Mouse (Mus musculus) G1E (cell line): ENCODE measurements around the gene Gm9903. TPM values are rescaled to one million over a fixed set of nuclear protein-coding genes. Genes with fewer than 3 reads are reported as not detected.

Source experiments
- ATAC-seq: 2 replicates; pipeline ENCODE4 v1.8.0; 2016; ENCODE audit warnings: mild to moderate bottlenecking; ENCODE audit not compliant: insufficient number of reproducible peaks, poor library complexity, low FRiP score, severe bottlenecking; ENCODE audit errors: extremely low read depth
- DNase-seq: peaks from one replicate; pipeline ENCODE4 v3.0.0; 2012; ENCODE audit warnings: low spot score
- H3K27me3 ChIP-seq: 2 replicates; pipeline ENCODE4 v1.6.1; 2012; ENCODE audit warnings: mild to moderate bottlenecking, low read length, inconsistent platforms; ENCODE audit not compliant: insufficient read depth
- H3K36me3 ChIP-seq: replicated peaks from 2 replicates; pipeline ENCODE3; 2012; ENCODE audit warnings: mild to moderate bottlenecking, inconsistent platforms
- H3K4me1 ChIP-seq: 2 replicates; pipeline ENCODE4 v1.6.1; 2012; ENCODE audit warnings: low read depth, low read length, inconsistent platforms, mixed read lengths; ENCODE audit not compliant: insufficient read depth
- H3K4me3 ChIP-seq: 2 replicates; pipeline ENCODE4 v1.5.1; 2012; ENCODE audit warnings: low read depth, mild to moderate bottlenecking, inconsistent platforms, low read length, moderate library complexity, mixed read lengths
- H3K9me3 ChIP-seq: replicated peaks from 2 replicates; pipeline ENCODE4 v1.6.1; 2012; ENCODE audit warnings: inconsistent platforms
- CTCF ChIP-seq: IDR thresholded peaks from 2 replicates; pipeline ENCODE4 v1.5.1; 2012; ENCODE audit warnings: low read depth, low read length, inconsistent platforms, mixed read lengths
- GATA1 ChIP-seq: IDR thresholded peaks from 2 replicates; pipeline ENCODE4 v1.6.1; 2012; ENCODE audit warnings: borderline replicate concordance, low read length, inconsistent platforms, mixed read lengths
- GATA2 ChIP-seq: IDR thresholded peaks from 2 replicates; pipeline ENCODE4 v1.6.1; 2012; ENCODE audit warnings: low read depth, low read length, inconsistent platforms, borderline replicate concordance
- POLR2AphosphoS5 ChIP-seq: IDR thresholded peaks from 2 replicates; pipeline ENCODE4 v1.6.1; 2012; ENCODE audit warnings: low read depth, low read length, inconsistent platforms; ENCODE audit not compliant: insufficient replicate concordance
- TAL1 ChIP-seq: conservative IDR thresholded peaks from 2 replicates; pipeline ENCODE4 v1.6.1; 2012; ENCODE audit warnings: low read depth, low read length, inconsistent platforms, mixed read lengths
- polyA plus RNA-seq: library from polyadenylated mRNA; stranded (reverse); fragments of >175 nt; gene quantifications from 2 replicates; pipeline ENCODE4 v1.2.3, GENCODE M21; 2012
- total RNA-seq, 2 experiments: library from RNA; stranded (forward) in 1 of 2; stranded (reverse) in 1 of 2; fragments of 200-1000 nt in 1 of 2; fragments of >200 nt in 1 of 2; fragmentation: Nextera tagmentation in 1 of 2; gene quantifications; 2 replicates each; pipeline ENCODE4 v1.2.3; 2014 to 2017

Gm9903 gene
- total and polyA plus RNA-seq, 3 experiments, result 0.66 to 2.9 TPM; not detected in 1

DNA sequence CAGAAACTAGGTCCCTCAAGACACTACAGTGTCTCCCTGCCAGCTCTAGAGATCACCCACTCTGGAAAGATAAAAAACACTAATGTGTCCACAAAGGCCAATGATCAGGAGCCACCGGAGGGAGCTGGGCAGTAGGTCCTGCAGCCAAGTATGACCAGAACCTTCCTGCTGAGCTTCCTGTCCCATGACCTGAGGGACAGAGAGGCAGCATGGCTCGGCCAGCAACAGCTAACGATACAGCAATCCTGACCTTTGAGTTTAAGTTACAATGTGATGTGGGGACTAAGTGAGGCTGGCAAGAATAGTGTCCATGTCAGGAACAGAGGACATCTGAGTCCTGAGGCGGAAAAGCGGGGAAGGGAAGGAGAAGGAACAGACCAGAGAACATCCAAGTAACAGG is 24.4 kb upstream of the Gm9903 start:
- Histone ChIP-seq H3K4me3 (no peak overlapping the region), H3K9me3 (no peaks in the 10 kb centered on the region), H3K27me3 (no peaks in the 10 kb centered on the region), H3K4me1 (peaks cover 12% of the 10 kb centered on the region), H3K36me3 (peaks cover 98% of the 10 kb centered on the region)
- ATAC-seq (no peak), DNase-seq (no peak)
- TF ChIP-seq CTCF (no peak), TAL1 (no peak), GATA1 (no peak), GATA2 (no peak), POLR2AphosphoS5 (no peak)

DNA sequence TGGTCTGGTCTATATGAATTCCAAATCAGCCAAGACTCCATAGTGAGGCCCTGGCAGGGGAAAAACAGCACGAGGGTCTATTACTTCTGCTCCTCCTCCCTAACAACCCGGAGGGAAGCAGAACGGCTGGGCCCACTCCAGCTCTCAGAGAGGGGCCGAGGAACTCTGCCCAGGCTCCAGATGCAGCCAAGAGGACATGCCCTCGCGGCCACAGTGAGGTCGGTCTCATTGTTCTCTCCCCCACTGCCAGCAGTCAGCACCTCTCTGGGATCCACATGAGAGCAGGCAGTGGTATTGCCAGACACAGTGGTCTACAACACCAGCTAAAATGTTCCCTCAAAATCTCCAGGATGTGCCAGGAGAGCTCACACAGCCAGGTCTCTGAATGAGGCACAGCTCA is 23.1 kb upstream of the Gm9903 start:
- Histone ChIP-seq H3K36me3 (peaks cover 97% of the 10 kb centered on the region), H3K27me3 (no peaks in the 10 kb centered on the region), H3K4me3 (no peak overlapping the region), H3K9me3 (no peaks in the 10 kb centered on the region), H3K4me1 (peaks cover 12% of the 10 kb centered on the region)
- DNase-seq, result no peak
- ATAC-seq, result no peak
- TF ChIP-seq TAL1 (no peak), GATA1 (no peak), GATA2 (no peak), POLR2AphosphoS5 (no peak), CTCF (no peak)

DNA sequence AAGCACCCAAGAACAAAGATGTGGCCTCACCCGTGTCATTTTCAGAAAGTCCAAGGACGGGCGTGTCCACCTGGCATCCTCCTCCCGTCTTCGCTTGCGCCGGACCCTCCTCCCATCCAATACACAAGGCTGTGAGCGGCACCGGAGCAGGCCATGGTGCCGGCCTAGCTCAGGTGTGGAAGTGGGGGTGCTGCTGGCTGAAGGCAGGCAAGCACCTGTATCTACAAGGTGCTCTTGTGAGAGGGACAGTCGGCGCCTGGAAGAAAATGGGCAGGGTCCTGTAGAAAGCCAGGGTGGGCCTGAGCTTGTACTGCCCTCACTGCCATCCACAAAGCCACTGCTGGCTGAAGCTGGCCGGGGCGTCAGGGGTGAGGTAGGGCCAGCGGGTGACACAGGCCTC is 22.3 kb upstream of the Gm9903 start:
- peaks cover 97% of the 10 kb centered on the region for H3K36me3 ChIP-seq
- DNase-seq (no peak), ATAC-seq (no peak)
- H3K4me3 ChIP-seq, result no peak overlapping the region
- TF ChIP-seq GATA2 (no peak), TAL1 (no peak), POLR2AphosphoS5 (no peak)
- peaks cover 12% of the 10 kb centered on the region for H3K4me1 ChIP-seq
- no peaks in the 10 kb centered on the region for H3K9me3 ChIP-seq
- H3K27me3 ChIP-seq, result no peaks in the 10 kb centered on the region

DNA sequence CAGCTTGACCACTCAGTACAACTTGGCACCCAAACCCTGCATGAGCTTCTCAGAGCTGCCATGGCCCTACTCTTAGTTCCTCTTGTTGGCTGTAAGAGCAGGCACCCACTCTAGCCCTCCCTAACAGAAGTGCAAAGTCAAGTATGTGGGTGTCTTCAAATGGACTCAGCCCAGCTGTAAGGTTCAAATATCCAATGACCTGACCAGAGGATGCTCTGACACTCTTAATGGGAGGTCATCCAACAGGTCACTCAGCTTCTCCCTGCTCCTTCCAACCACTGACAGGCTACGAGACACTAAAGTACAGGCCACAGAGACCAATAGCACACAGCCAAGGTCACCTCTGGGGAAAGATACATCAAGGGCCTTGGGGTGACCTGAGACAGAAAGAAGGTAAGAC is 20.5 kb upstream of the Gm9903 start:
- Histone ChIP-seq H3K4me1 (peaks cover 4% of the 10 kb centered on the region; the same call in 1 of the 2 replicates), H3K27me3 (no peaks in the 10 kb centered on the region), H3K4me3 (no peak overlapping the region), H3K9me3 (no peaks in the 10 kb centered on the region), H3K36me3 (peaks cover 97% of the 10 kb centered on the region)
- DNase-seq, result no peak
- ATAC-seq, result no peak
- TF ChIP-seq POLR2AphosphoS5 (no peak), TAL1 (no peak), GATA2 (no peak), CTCF (no peak), GATA1 (no peak)

DNA sequence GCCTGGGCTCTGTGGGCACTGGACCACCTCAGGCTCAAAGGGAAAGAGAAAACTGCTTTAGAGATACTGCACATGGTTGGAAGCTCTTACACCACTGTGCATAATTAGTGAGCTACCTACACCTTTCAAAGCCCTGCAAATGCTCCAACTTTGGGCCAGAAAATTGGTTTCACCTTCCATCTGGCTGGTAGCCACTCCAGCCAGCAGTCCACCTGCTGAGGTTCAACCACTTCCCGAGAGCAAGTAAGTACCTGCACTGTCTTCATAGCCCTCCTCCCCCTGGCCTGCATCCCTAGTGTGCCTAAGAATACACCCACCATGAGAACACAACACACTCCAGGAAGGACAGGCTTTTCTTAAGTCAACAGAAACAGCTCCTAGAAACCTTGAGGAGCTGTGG is 17.9 kb upstream of the Gm9903 start:
- Histone ChIP-seq H3K4me3 (no peak overlapping the region), H3K9me3 (no peaks in the 10 kb centered on the region), H3K4me1 (peaks cover 4% of the 10 kb centered on the region), H3K36me3 (peaks cover 96% of the 10 kb centered on the region), H3K27me3 (no peaks in the 10 kb centered on the region)
- ATAC-seq (no peak), DNase-seq (no peak)
- TF ChIP-seq TAL1, result no peak
- TF ChIP-seq GATA1, result no peak
- TF ChIP-seq GATA2, result no peak
- no peak for TF ChIP-seq POLR2AphosphoS5
- no peak for TF ChIP-seq CTCF

DNA sequence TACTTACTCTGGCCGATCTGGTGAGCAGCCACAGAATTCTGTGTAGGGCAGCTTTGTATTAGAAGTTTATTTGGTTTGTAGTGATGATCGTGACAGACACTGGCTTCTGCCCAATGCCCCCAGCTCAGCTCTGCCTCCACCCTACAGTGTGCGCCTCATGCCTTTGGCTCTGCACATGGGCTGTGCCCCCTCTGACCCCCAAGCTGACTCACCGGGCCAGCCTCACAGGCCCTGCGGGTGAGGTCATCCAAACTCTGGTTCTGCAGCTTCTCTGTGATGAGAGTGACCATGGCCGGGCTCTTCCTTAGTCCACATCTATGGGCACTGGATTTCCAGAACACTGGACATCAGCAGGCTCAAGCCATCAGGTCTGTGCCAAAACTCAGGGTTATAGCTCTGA is 15.3 kb upstream of the Gm9903 start:
- no peak for TF ChIP-seq GATA2
- no peak for TF ChIP-seq TAL1
- TF ChIP-seq CTCF, result no peak
- TF ChIP-seq POLR2AphosphoS5, result no peak
- no peak for TF ChIP-seq GATA1
- no peak overlapping the region for H3K4me3 ChIP-seq
- peaks cover 13% of the 10 kb centered on the region for H3K4me1 ChIP-seq
- ATAC-seq (no peak), DNase-seq (no peak)
- no peaks in the 10 kb centered on the region for H3K9me3 ChIP-seq
- H3K27me3 ChIP-seq, result no peaks in the 10 kb centered on the region
- H3K36me3 ChIP-seq, result peaks cover 91% of the 10 kb centered on the region
